Mouse (Mus musculus): ENCODE measurements around the gene Bcl7a.

Bcl7a gene

GRCm38 (mm10) chr5:123377120-123377955 lies 33.7 kb downstream of the Bcl7a start:
- DNase-seq (ENCODE audit: low spot score in 2 of 2): peak; percentile 74 to 82

- no peak for DNase-seq (ENCODE audit: low spot score in 2 of 2)
These were observed 35.1 kb downstream of the Bcl7a start for GRCm38 (mm10) chr5:123378712-123379111.

DNA sequence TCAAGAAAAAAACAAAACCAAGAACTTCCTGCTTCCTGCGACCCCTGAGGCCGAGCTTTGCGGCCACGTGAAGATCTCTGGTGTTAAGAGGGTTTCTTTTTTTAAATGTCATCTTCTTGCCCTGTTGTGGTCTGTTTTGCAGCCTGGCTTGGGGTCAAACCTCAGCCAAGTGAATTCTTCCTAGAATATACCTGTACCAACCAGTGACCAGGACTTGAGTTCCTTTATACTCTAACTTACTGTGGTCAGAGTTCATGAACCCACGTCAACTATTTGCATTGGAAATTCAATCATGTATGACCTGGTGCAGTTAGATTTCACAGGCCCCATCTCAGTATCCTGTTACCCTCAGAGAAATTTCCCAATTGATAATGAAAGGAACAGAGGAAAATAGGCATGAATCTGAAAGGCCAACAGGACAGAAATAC lies 35.9 kb downstream of the Bcl7a start:
- peak; percentile 40 to 45 for DNase-seq (ENCODE audit: low spot score in 2 of 2)

DNA sequence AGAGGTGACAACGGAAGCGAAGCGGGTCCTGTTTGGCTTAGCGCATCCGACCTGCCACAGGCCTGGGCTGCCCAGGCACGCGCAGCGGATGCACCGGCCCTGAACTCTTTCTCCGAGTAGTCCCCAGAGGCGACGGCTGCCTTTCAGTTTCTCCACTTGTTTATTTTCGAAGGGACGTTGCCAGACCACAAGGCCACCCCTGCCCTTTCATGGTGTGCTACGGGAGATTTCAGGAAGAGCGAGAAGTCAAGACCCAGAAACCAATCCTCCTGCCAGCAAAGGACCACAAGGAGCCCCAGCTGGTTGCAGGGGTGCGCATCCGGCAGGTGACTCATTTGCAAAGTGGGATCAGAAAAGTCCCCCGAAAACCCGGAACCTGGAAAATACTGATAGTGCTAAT lies 38.3 kb downstream of the Bcl7a start:
- DNase-seq (ENCODE audit: low spot score in 2 of 2): peak; percentile 72 to 78

- no peak for DNase-seq (ENCODE audit: low spot score in 2 of 2)
These were observed 39.1 kb downstream of the Bcl7a start for GRCm38 (mm10) chr5:123382686-123383085.

DNA sequence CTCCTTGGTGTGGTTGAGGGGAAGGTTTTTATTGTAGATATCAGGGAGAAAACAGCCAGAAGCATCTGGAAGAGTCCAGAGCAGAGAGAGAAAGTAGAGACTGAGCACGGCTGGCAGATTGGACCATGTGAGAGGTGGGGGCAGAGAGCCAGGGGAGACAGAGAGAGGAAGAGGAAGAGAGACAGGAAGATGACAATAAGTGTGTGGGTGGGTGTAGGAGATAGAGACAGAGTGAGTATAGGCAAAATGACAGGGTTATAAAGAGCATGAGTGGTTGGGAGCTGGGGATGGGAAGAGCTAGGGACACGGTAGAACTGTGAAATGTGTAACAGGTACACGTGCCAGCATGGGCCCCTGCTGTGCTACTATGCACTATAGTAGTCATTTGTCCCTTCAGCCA lies 44.8 kb downstream of the Bcl7a start:
- peak; percentile 42 to 52 for DNase-seq (ENCODE audit: low spot score in 2 of 2)

GRCm38 (mm10) chr5:123390536-123391441 lies 47.2 kb downstream of the Bcl7a start:
- DNase-seq (ENCODE audit: low spot score in 2 of 2): no peak

DNA sequence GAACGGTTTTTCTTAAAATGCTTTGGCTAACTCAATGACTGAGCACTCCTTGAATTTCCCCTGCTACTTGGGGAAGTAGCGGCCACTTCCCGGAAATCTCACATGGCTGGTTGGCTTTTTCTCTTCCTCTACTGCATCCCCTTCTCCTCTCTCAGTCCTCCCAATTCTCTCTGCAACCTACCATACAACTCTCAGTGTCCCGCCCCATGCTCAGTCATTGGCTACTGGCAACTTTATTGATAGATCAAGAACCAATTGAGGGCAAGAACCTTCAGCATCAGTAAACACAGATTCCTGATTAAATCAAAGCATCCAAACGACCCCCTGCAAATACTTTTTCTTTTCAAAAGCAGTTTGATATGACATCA lies 47.8 kb downstream of the Bcl7a start:
- peak; percentile 45 to 53 for DNase-seq (ENCODE audit: low spot score in 2 of 2)

- no peak for DNase-seq (ENCODE audit: low spot score in 2 of 2)
These were observed 50.2 kb downstream of the Bcl7a start for GRCm38 (mm10) chr5:123393786-123394302.

- DNase-seq (ENCODE audit: low spot score in 2 of 2): peak; percentile 90 to 92
These were observed 50.8 kb downstream of the Bcl7a start, which contains the start of gene Mlxip for GRCm38 (mm10) chr5:123394303-123394956. Mlxip (plus strand) TSS chr5:123394798.

- peak; percentile 25 to 27 for DNase-seq (ENCODE audit: low spot score in 2 of 2)
These were observed 51.6 kb downstream of the Bcl7a start for GRCm38 (mm10) chr5:123394957-123395881.

DNA sequence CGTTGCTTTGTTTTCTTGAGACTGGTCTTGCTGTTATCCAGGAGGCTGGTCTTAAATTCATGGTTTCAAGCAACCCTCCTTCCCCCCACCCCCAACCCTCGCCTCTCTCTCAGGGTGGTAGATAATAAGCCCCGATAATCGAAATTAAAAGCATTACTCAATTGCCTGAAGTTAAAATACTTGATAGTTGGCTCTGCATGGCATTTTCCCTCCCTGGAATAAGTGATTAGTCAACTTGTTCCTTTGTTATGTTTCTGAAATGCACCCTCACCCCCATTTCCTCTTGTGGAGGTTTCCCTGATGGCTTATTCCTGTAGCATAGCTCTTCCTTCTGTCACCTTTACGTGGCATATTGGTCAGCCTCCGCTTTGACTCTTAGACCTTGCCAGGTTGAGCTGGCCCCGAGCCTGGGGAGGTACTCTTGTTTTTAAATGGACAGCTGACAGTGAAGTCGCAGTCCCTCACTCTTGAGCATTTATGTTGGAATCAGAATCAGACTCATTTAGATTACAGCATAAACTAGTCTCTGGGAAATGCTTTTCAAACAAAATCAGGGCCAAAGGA lies 53.3 kb downstream of the Bcl7a start:
- no peak for DNase-seq (ENCODE audit: low spot score in 2 of 2)

GRCm38 (mm10) chr5:123397786-123398185 lies 54.2 kb downstream of the Bcl7a start:
- DNase-seq (ENCODE audit: low spot score in 2 of 2): peak; percentile 66 to 77

GRCm38 (mm10) chr5:123398856-123399498 lies 55.3 kb downstream of the Bcl7a start:
- peak; percentile 36 to 37 for DNase-seq (ENCODE audit: low spot score in 2 of 2)

DNA sequence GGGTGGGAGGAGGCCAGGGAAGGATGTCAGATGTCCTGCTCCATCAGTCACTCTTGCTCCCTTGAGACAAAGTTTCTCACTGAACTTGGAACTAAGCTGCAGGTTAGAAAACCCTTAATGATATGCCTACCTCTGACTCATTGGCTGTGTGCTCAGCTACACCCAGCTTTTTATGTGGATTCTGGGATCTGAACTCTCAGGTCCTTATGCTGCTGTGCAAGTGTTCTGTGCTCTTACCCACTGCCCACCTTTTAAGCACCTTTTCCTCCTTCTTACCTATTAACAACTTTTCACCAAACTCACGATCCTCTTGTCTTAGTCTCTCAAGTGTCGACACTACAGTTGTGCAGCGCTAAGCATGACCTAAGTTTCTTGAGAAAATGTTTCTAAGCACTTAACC lies 60.8 kb downstream of the Bcl7a start:
- no peak for DNase-seq (ENCODE audit: low spot score in 2 of 2)

- DNase-seq (ENCODE audit: low spot score in 2 of 2): no peak
These were observed 63.3 kb downstream of the Bcl7a start for GRCm38 (mm10) chr5:123406952-123407351.

DNA sequence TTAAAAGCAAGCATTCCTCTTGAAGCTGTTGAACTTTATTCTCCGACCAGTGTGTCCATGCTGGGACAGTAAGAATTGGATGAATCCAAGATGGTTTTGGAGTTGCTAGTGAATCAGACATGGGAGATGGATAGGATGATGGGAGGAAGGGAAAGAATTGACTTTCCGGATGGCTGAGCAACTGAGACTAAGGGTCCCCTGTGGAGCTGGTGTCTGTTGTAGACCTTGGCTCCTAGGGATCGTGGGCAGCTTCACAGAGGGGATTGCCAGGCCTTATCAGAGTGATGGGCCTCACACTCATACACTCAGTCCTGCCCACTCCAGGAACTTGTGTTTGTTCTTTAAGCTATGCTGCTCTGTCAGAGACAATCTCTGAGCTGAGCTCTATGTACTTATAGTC lies 64.5 kb downstream of the Bcl7a start:
- DNase-seq (ENCODE audit: low spot score in 2 of 2): no peak

DNA sequence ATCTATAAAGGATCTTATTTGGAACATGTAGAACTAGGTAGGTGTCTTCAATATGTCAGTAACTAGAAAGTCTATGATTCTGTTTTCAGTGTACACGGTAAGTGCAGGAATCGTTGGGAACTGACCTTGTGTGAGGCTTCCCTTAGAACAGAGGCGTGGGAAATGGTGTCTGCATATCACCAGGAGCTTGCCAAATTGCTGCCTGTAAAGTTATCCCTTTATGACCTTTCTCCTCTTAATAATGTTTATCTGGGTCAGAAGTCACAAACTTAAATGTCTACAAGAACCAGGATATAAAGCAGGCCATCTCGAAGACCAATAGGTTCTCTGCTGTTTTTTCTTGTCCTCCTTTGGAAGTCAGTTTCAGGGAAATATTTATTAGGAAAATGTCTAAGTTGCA lies 68.6 kb downstream of the Bcl7a start:
- DNase-seq (ENCODE audit: low spot score in 2 of 2): no peak

- no peak for DNase-seq (ENCODE audit: low spot score in 2 of 2)
These were observed 70.3 kb downstream of the Bcl7a start for GRCm38 (mm10) chr5:123413866-123414363.

GRCm38 (mm10) chr5:123416149-123416548 lies 72.5 kb downstream of the Bcl7a start:
- no peak for DNase-seq (ENCODE audit: low spot score in 2 of 2)
